In genomic region chr10:93347918-93348505, GRCm38 (mm10) we compare ENCODE assay signal across 16 mouse cellular contexts. TPM values are rescaled to one million over a fixed set of nuclear protein-coding genes. Genes with fewer than 3 reads are reported as not detected.
A peak's percentile ranks its signal among the peaks of the same experiment; 100 is the strongest.
DNase-seq lines count a peak whose midpoint lies in the region; ATAC-seq and TF ChIP-seq lines count a peak whose summit lies in the region.
"Had no signal": no experiment of that assay in that cellular context is flagged by ENCODE, and none has a peak within 500 bp of the region (broad histone marks: within the 10 kb centered on the region; RNA-seq: fewer than 3 reads in every experiment).

No protein-coding gene starts in this region.

- H3K9me3 ChIP-seq in embryonic facial prominence, embryonic 11.5 days (replicated peaks; ENCODE audit: control insufficient read depth, low read length) = no peaks in the 10 kb centered on the region
- H3K9me3 ChIP-seq in embryonic facial prominence, embryonic 10.5 days = no peaks in the 10 kb centered on the region
- H3K9me3 ChIP-seq in heart, embryonic 16.5 days (replicated peaks; ENCODE audit: control insufficient read depth, low read length) = no peaks in the 10 kb centered on the region
- no peaks in the 10 kb centered on the region for H3K9me3 ChIP-seq in lung, embryonic 14.5 days (ENCODE audit: low read depth, low read length)
- H3K9me3 ChIP-seq in limb, embryonic 13.5 days = no peaks in the 10 kb centered on the region
- H3K9me3 ChIP-seq: liver, embryonic 12.5 days; midbrain, embryonic 12.5 days had no signal

- no peaks in the 10 kb centered on the region for H3K36me3 ChIP-seq in embryonic facial prominence, embryonic 11.5 days (replicated peaks; ENCODE audit: control insufficient read depth, insufficient read depth, low read depth, low read length)
- no peaks in the 10 kb centered on the region for H3K36me3 ChIP-seq in embryonic facial prominence, embryonic 10.5 days (replicated peaks)
- H3K36me3 ChIP-seq in heart, embryonic 16.5 days (ENCODE audit: control insufficient read depth, insufficient read depth) = no peaks in the 10 kb centered on the region
- no peaks in the 10 kb centered on the region for H3K36me3 ChIP-seq in lung, embryonic 14.5 days (ENCODE audit: insufficient read depth)
- H3K36me3 ChIP-seq in limb, embryonic 13.5 days = no peaks in the 10 kb centered on the region
- H3K36me3 ChIP-seq: liver, embryonic 12.5 days; midbrain, embryonic 12.5 days had no signal

- no peak for DNase-seq in embryonic facial prominence, embryonic 11.5 days (ENCODE audit: low spot score)
- no peak for DNase-seq in embryonic facial prominence, embryonic 10.5 days (ENCODE audit: low spot score)
- DNase-seq in heart, adult 18-20 months = no peak
- no peak for DNase-seq in lung, embryonic 14.5 days
- no peak for DNase-seq in lung, postnatal 4 days
- no peak for DNase-seq in cerebellum, postnatal 25 days
- DNase-seq: kidney, adult 8-10 months; thymus, postnatal 14 days had no signal

- TF ChIP-seq CTCF in lung, embryonic 14.5 days (IDR thresholded peaks at IDR 0.05; ENCODE audit: low read depth) = no peak

- H3K27me3 ChIP-seq in embryonic facial prominence, embryonic 11.5 days (ENCODE audit: control insufficient read depth, insufficient read depth, low read length) = no peaks in the 10 kb centered on the region
- no peaks in the 10 kb centered on the region for H3K27me3 ChIP-seq in embryonic facial prominence, embryonic 10.5 days (replicated peaks; ENCODE audit: low read depth, poor library complexity, severe bottlenecking)
- H3K27me3 ChIP-seq in heart, embryonic 16.5 days (ENCODE audit: control insufficient read depth, insufficient read depth, low read length) = no peaks in the 10 kb centered on the region
- no peaks in the 10 kb centered on the region for H3K27me3 ChIP-seq in lung, embryonic 14.5 days (ENCODE audit: insufficient read depth, low read length)
- H3K27me3 ChIP-seq in limb, embryonic 13.5 days = no peaks in the 10 kb centered on the region
- H3K27me3 ChIP-seq: liver, embryonic 12.5 days; midbrain, embryonic 12.5 days had no signal

- ATAC-seq in embryonic facial prominence, embryonic 11.5 days (replicated peaks; ENCODE audit: insufficient number of reproducible peaks, low FRiP score, low TSS enrichment, low read depth) = no peak
- ATAC-seq in heart, embryonic 16.5 days (replicated peaks; ENCODE audit: extremely low read depth, insufficient read depth, low FRiP score) = 0 out of 2 replicates have a peak, but pooled peaks have one; percentile 49
- ATAC-seq in lung, embryonic 14.5 days (ENCODE audit: insufficient read depth) = no peak
- ATAC-seq in limb, embryonic 13.5 days (ENCODE audit: low FRiP score, low read depth) = peak; percentile 69
- ATAC-seq: forebrain, embryonic 16.5 days; liver, embryonic 12.5 days had no signal

- no peak overlapping the region for H3K4me3 ChIP-seq in embryonic facial prominence, embryonic 11.5 days (ENCODE audit: low read depth, low read length)
- H3K4me3 ChIP-seq in embryonic facial prominence, embryonic 10.5 days = no peak overlapping the region
- H3K4me3 ChIP-seq in heart, embryonic 16.5 days (ENCODE audit: low read length) = no peak overlapping the region
- H3K4me3 ChIP-seq in lung, embryonic 14.5 days (ENCODE audit: low read depth, low read length) = no peak overlapping the region
- no peak overlapping the region for H3K4me3 ChIP-seq in limb, embryonic 13.5 days
- H3K4me3 ChIP-seq: liver, embryonic 12.5 days; midbrain, embryonic 12.5 days; myocyte had no signal

- H3K4me1 ChIP-seq in embryonic facial prominence, embryonic 11.5 days (ENCODE audit: control insufficient read depth, insufficient read depth, low read length) = no peaks in the 10 kb centered on the region
- peaks cover 12% of the 10 kb centered on the region for H3K4me1 ChIP-seq in embryonic facial prominence, embryonic 10.5 days
- peaks cover 9% of the 10 kb centered on the region for H3K4me1 ChIP-seq in heart, embryonic 16.5 days (ENCODE audit: control insufficient read depth, insufficient read depth, low read length)
- peaks cover 3% of the 10 kb centered on the region; the same call in 1 of the 2 replicates for H3K4me1 ChIP-seq in lung, embryonic 14.5 days (ENCODE audit: insufficient read depth)
- H3K4me1 ChIP-seq in limb, embryonic 13.5 days = peaks cover 17% of the 10 kb centered on the region
- H3K4me1 ChIP-seq: liver, embryonic 12.5 days; midbrain, embryonic 12.5 days had no signal

- no peak overlapping the region for H3K4me2 ChIP-seq in embryonic facial prominence, embryonic 11.5 days (ENCODE audit: low read depth, low read length)
- peak overlapping the region; percentile 41 for H3K4me2 ChIP-seq in heart, embryonic 16.5 days (ENCODE audit: low read depth, low read length)
- H3K4me2 ChIP-seq in lung, embryonic 14.5 days = peak overlapping the region; percentile 20; the same call in 1 of the 2 replicates
- H3K4me2 ChIP-seq in limb, embryonic 13.5 days (replicated peaks) = peak overlapping the region; percentile 25
- H3K4me2 ChIP-seq: liver, embryonic 12.5 days; midbrain, embryonic 12.5 days had no signal

- 0 out of 2 replicates have a peak overlapping the region, but pooled peaks have one; percentile 47 for H3K27ac ChIP-seq in embryonic facial prominence, embryonic 11.5 days (replicated peaks; ENCODE audit: low read depth, low read length)
- H3K27ac ChIP-seq in embryonic facial prominence, embryonic 10.5 days (replicated peaks) = no peak overlapping the region
- peak overlapping the region; percentile 4; the same call in 1 of the 2 replicates for H3K27ac ChIP-seq in heart, embryonic 16.5 days (ENCODE audit: low read length)
- no peak overlapping the region for H3K27ac ChIP-seq in lung, embryonic 14.5 days (ENCODE audit: low read depth)
- peak overlapping the region; percentile 53; the same call in 1 of the 2 replicates for H3K27ac ChIP-seq in limb, embryonic 13.5 days
- H3K27ac ChIP-seq: liver, embryonic 12.5 days; macrophage; midbrain, embryonic 12.5 days; stomach, postnatal 0 days had no signal

- H3K9ac ChIP-seq in embryonic facial prominence, embryonic 11.5 days (replicated peaks; ENCODE audit: low read length) = no peak overlapping the region
- no peak overlapping the region; the same call in 1 of the 2 replicates for H3K9ac ChIP-seq in heart, embryonic 16.5 days (ENCODE audit: low read length)
- H3K9ac ChIP-seq in lung, embryonic 14.5 days = no peak overlapping the region
- H3K9ac ChIP-seq in limb, embryonic 13.5 days = no peak overlapping the region
- H3K9ac ChIP-seq: liver, embryonic 12.5 days; midbrain, embryonic 12.5 days had no signal

- WGBS in embryonic facial prominence, embryonic 11.5 days = 72% methylated on average over 14 of the region's 14 CpGs
- WGBS in embryonic facial prominence, embryonic 10.5 days = 81% methylated on average over 14 of the region's 14 CpGs
- WGBS in heart, embryonic 16.5 days = 54% methylated on average over 14 of the region's 14 CpGs
- 65% methylated on average over 14 of the region's 14 CpGs for WGBS in lung, embryonic 14.5 days
- WGBS in limb, embryonic 13.5 days = 59% methylated on average over 14 of the region's 14 CpGs

RNA-seq across cellular contexts. Expression of gene Elk3, which starts 37.1 kb away (rescaled TPM):
- 34.0 and 37.2 TPM in 2 replicates for polyA plus RNA-seq in embryonic facial prominence, embryonic 11.5 days (2014; fragmentation: Nextera tagmentation; extraction: Ambion mirVana)
- polyA plus RNA-seq in embryonic facial prominence, embryonic 10.5 days (2016; fragmentation: Nextera tagmentation; extraction: Ambion mirVana) = 25.3 and 30.6 TPM in 2 replicates
- 29.3 and 34.2 TPM in 2 replicates for polyA plus RNA-seq in heart, embryonic 16.5 days (2015; fragmentation: Nextera tagmentation; extraction: Ambion mirVana)
- 10 to 100 TPM; 27.9 to 29.5 TPM for total RNA-seq in heart, adult 18-20 months (2021)
- 55.3 and 57.7 TPM in 2 replicates for polyA plus RNA-seq in lung, embryonic 14.5 days (2014; fragmentation: Nextera tagmentation; extraction: Ambion mirVana)
- 48.6 and 49.2 TPM in 2 replicates for polyA plus RNA-seq in limb, embryonic 13.5 days (2015; fragmentation: Nextera tagmentation; extraction: Ambion mirVana)

Comparison
In these comparisons a context has a peak if more than half of its experiments do, and no peak if none do; other contexts are left out.
1. H3K27ac ChIP-seq: peak in embryonic facial prominence, embryonic 11.5 days (single experiment), heart, embryonic 16.5 days (single experiment) and limb, embryonic 13.5 days (single experiment); none in embryonic facial prominence, embryonic 10.5 days (single experiment) and lung, embryonic 14.5 days (single experiment).
2. ATAC-seq: peak in heart, embryonic 16.5 days (single experiment) and limb, embryonic 13.5 days (single experiment); none in embryonic facial prominence, embryonic 11.5 days (single experiment) and lung, embryonic 14.5 days (single experiment).